Mouse (Mus musculus) heart, postnatal 14 days (tissue): ENCODE results near the gene Camta1. TPM values are rescaled to one million over a fixed set of nuclear protein-coding genes. Genes with fewer than 3 reads are reported as not detected.

Experiments used
- DNase-seq, 2 experiments: peaks; one replicate each; pipeline ENCODE4 v3.0.0; 2021 to 2022
- intact Hi-C: fragments of 180-260 bp; cut with DNase I; formaldehyde crosslinking; loops from one replicate; pipeline ENCODE4 v1.15.1; 2025
- total RNA-seq, 2 experiments: library from RNA; stranded (reverse); gene quantifications; 2 replicates each; pipeline ENCODE4 v1.2.3; 2021

Gene Camta1
- total RNA-seq, 2 experiments from 2014 or later, result 193 to 199 TPM

- no peak for DNase-seq
- intact Hi-C loops, result loop anchor here (10.0 kb wide), 2 partner anchors 340 to 760 kb away; no protein-coding TSS in a partner anchor
These were observed 707.4 kb downstream of the Camta1 start for GRCm38 (mm10) chr4:151154306-151154705.

- intact Hi-C loops, result loop anchor here (10.0 kb wide), 2 partner anchors 343 to 763 kb away; no protein-coding TSS in a partner anchor
- DNase-seq, result no peak
These were observed 709.7 kb downstream of the Camta1 start for GRCm38 (mm10) chr4:151152010-151152409.

GRCm38 (mm10) chr4:151150842-151151241, 710.8 kb downstream of the Camta1 start:
- intact Hi-C loops, result loop anchor here (10.0 kb wide), 2 partner anchors 344 to 764 kb away; no protein-coding TSS in a partner anchor
- DNase-seq, result no peak

GRCm38 (mm10) chr4:151150115-151150514, 711.6 kb downstream of the Camta1 start:
- no peak for DNase-seq
- intact Hi-C loops, result loop anchor here (10.0 kb wide), 2 partner anchors 345 to 765 kb away; no protein-coding TSS in a partner anchor

GRCm38 (mm10) chr4:151147541-151147940, 714.1 kb downstream of the Camta1 start:
- DNase-seq, result no peak
- intact Hi-C loops, result no loop called here

- intact Hi-C loops, result loop anchor here (5.0 kb wide), 1 partner anchor 177 kb away; no protein-coding TSS in a partner anchor
These were observed 717.6 kb downstream of the Camta1 start for GRCm38 (mm10) chr4:151144121-151144520.

GRCm38 (mm10) chr4:151141196-151141880, 720.3 kb downstream of the Camta1 start:
- intact Hi-C loops, result loop anchor here (1.0 to 5.0 kb wide), 2 partner anchors 68 to 174 kb away; no protein-coding TSS in a partner anchor

More at GRCm38 (mm10) chr4:151144121-151144520, 717.6 kb downstream of the Camta1 start:
- no peak for DNase-seq

GRCm38 (mm10) chr4:151140368-151140982, 721.2 kb downstream of the Camta1 start:
- intact Hi-C loops, result loop anchor here (5.0 kb wide), 1 partner anchor 173 kb away; no protein-coding TSS in a partner anchor

More at GRCm38 (mm10) chr4:151141196-151141880, 720.3 kb downstream of the Camta1 start:
- peak; percentile 93 to 99 for DNase-seq

GRCm38 (mm10) chr4:151139053-151139840, 722.4 kb downstream of the Camta1 start:
- peak; percentile 84 to 87 for DNase-seq
- intact Hi-C loops, result no loop called here

More at GRCm38 (mm10) chr4:151140368-151140982, 721.2 kb downstream of the Camta1 start:
- no peak for DNase-seq

GRCm38 (mm10) chr4:151138586-151138985, 723.1 kb downstream of the Camta1 start:
- DNase-seq, result no peak
- intact Hi-C loops, result no loop called here

GRCm38 (mm10) chr4:151138135-151138534, 723.5 kb downstream of the Camta1 start:
- intact Hi-C loops, result no loop called here
- DNase-seq, result no peak

GRCm38 (mm10) chr4:151137701-151138100, 724.0 kb downstream of the Camta1 start:
- DNase-seq, result no peak
- intact Hi-C loops, result no loop called here

- intact Hi-C loops, result no loop called here
These were observed 726.2 kb downstream of the Camta1 start for GRCm38 (mm10) chr4:151135491-151135890.

GRCm38 (mm10) chr4:151133760-151134159, 727.9 kb downstream of the Camta1 start:
- no peak for DNase-seq
- intact Hi-C loops, result no loop called here

More at GRCm38 (mm10) chr4:151135491-151135890, 726.2 kb downstream of the Camta1 start:
- no peak for DNase-seq

- no peak for DNase-seq
- intact Hi-C loops, result no loop called here
These were observed 729.2 kb downstream of the Camta1 start for GRCm38 (mm10) chr4:151132493-151132892.

GRCm38 (mm10) chr4:151130756-151131490, 730.8 kb downstream of the Camta1 start:
- DNase-seq, result no peak
- intact Hi-C loops, result no loop called here

GRCm38 (mm10) chr4:151129725-151130557, 731.7 kb downstream of the Camta1 start:
- DNase-seq, result peak; percentile 37 to 48
- intact Hi-C loops, result no loop called here

GRCm38 (mm10) chr4:151128641-151129541, 732.8 kb downstream of the Camta1 start:
- intact Hi-C loops, result loop anchor here (1.0 kb wide), 1 partner anchor 55 kb away; no protein-coding TSS in a partner anchor
- DNase-seq, result peak; percentile 68 to 73
